Mouse (Mus musculus) CH12.LX (cell line): ENCODE measurements around the gene Srsf2. TPM values are rescaled to one million over a fixed set of nuclear protein-coding genes. Genes with fewer than 3 reads are reported as not detected.

Experiments used
- DNase-seq: peaks from one replicate; pipeline ENCODE4 v3.0.0-alpha.2; 2013; ENCODE audit errors: extremely low read depth
- H3K27ac ChIP-seq: 2 replicates; pipeline ENCODE4 v1.5.1; 2012; ENCODE audit warnings: low read depth, mild to moderate bottlenecking, control low read depth, moderate library complexity; ENCODE audit not compliant: insufficient read depth
- H3K27me3 ChIP-seq: replicated peaks from 2 replicates; pipeline ENCODE3; 2012; ENCODE audit warnings: inconsistent platforms
- H3K36me3 ChIP-seq, 2 experiments: replicated peaks in 1 of 2; 2 replicates each; pipeline versions ENCODE3 to v1.6.1; 2012; ENCODE audit warnings: inconsistent platforms in 1 of 2, low read length in 1 of 2, mild to moderate bottlenecking in 1 of 2, mixed read lengths in 1 of 2, moderate library complexity in 1 of 2; ENCODE audit not compliant: control insufficient read depth in 1 of 2, insufficient read depth in 1 of 2
- H3K4me1 ChIP-seq, 2 experiments: 2 replicates each; pipeline ENCODE4 v1.6.1; 2012; ENCODE audit warnings: inconsistent platforms in 1 of 2, moderate library complexity in 1 of 2; ENCODE audit not compliant: insufficient read depth in 2 of 2, control insufficient read depth in 1 of 2
- H3K4me2 ChIP-seq: 2 replicates; pipeline ENCODE4 v1.6.1; 2012; ENCODE audit warnings: low read depth, mild to moderate bottlenecking, control low read depth; ENCODE audit not compliant: poor library complexity, insufficient read depth, severe bottlenecking
- H3K4me3 ChIP-seq, 3 experiments: fragments of 150-350 bp in 1 of 3; sonication (generic) in 1 of 3; replicated peaks in 1 of 3; 2 replicates each; pipeline versions ENCODE3 to v1.5.1; 2011 to 2012; ENCODE audit warnings: low read depth in 2 of 3, low read length in 2 of 3, mild to moderate bottlenecking in 2 of 3, moderate library complexity in 2 of 3, control low read depth in 1 of 3, improper control_type of control experiment in 1 of 3, inconsistent platforms in 1 of 3, mixed read lengths in 1 of 3; ENCODE audit not compliant: poor library complexity in 1 of 3
- H3K79me2 ChIP-seq: replicated peaks from 2 replicates; pipeline ENCODE4 v1.6.1; 2012; ENCODE audit warnings: mild to moderate bottlenecking, moderate library complexity; ENCODE audit not compliant: control insufficient read depth, poor library complexity, insufficient read depth, severe bottlenecking; ENCODE audit errors: extremely low read depth
- H3K9ac ChIP-seq: 2 replicates; pipeline ENCODE4 v1.6.1; 2012; ENCODE audit warnings: low read depth, mild to moderate bottlenecking, control low read depth, moderate library complexity; ENCODE audit not compliant: insufficient read depth
- H3K9me3 ChIP-seq: replicated peaks from 2 replicates; pipeline ENCODE3; 2012; ENCODE audit warnings: low read length, inconsistent platforms, mixed read lengths
- BHLHE40 ChIP-seq: IDR thresholded peaks from 2 replicates; pipeline ENCODE4 v1.6.1; 2011; ENCODE audit warnings: mild to moderate bottlenecking, low read depth, low read length, improper control_type of control experiment
- CHD2 ChIP-seq: IDR thresholded peaks from 2 replicates; pipeline ENCODE4 v1.6.1; 2011; ENCODE audit warnings: low read length, improper control_type of control experiment
- CTCF ChIP-seq, 2 experiments: IDR thresholded peaks in 1 of 2; conservative IDR thresholded peaks in 1 of 2; 2 replicates each; pipeline ENCODE4 v1.5.1; 2011 to 2012; ENCODE audit warnings: low read depth in 2 of 2, low read length in 2 of 2, improper control_type of control experiment in 1 of 2, inconsistent platforms in 1 of 2, mild to moderate bottlenecking in 1 of 2, moderate library complexity in 1 of 2
- E2F4 ChIP-seq: IDR thresholded peaks from 2 replicates; pipeline ENCODE4 v1.6.1; 2011; ENCODE audit warnings: low read depth, low read length, improper control_type of control experiment; ENCODE audit not compliant: insufficient replicate concordance
- ELF1 ChIP-seq: IDR thresholded peaks from 2 replicates; pipeline ENCODE4 v1.6.1; 2014; ENCODE audit warnings: low read depth, mild to moderate bottlenecking, inconsistent platforms, low read length, improper control_type of control experiment
- ETS1 ChIP-seq: conservative IDR thresholded peaks from 2 replicates; pipeline ENCODE4 v1.6.1; 2012; ENCODE audit warnings: low read depth, mild to moderate bottlenecking, inconsistent platforms, low read length, improper control_type of control experiment, moderate library complexity
- GABPA ChIP-seq: IDR thresholded peaks from 2 replicates; pipeline ENCODE4 v1.6.1; 2012; ENCODE audit warnings: low read depth, low read length, improper control_type of control experiment, inconsistent platforms; ENCODE audit not compliant: insufficient replicate concordance
- KAT2A ChIP-seq: IDR thresholded peaks from 2 replicates; pipeline ENCODE4 v1.6.1; 2012; ENCODE audit warnings: low read length, improper control_type of control experiment, inconsistent platforms; ENCODE audit not compliant: insufficient replicate concordance
- MAX ChIP-seq: IDR thresholded peaks from 2 replicates; pipeline ENCODE4 v1.6.1; 2011; ENCODE audit warnings: low read length, improper control_type of control experiment
- MAZ ChIP-seq: IDR thresholded peaks from 2 replicates; pipeline ENCODE4 v1.6.1; 2012; ENCODE audit warnings: low read depth, mild to moderate bottlenecking, inconsistent platforms, low read length, improper control_type of control experiment, moderate library complexity
- MEF2A ChIP-seq: IDR thresholded peaks from 2 replicates; pipeline ENCODE4 v1.6.1; 2014; ENCODE audit warnings: low read depth, mild to moderate bottlenecking, inconsistent platforms, low read length, improper control_type of control experiment, borderline replicate concordance
- MXI1 ChIP-seq: IDR thresholded peaks from 2 replicates; pipeline ENCODE4 v1.6.1; 2011; ENCODE audit warnings: mild to moderate bottlenecking, low read depth, low read length, improper control_type of control experiment
- MYC ChIP-seq: IDR thresholded peaks from 2 replicates; pipeline ENCODE4 v1.6.1; 2011; ENCODE audit warnings: low read depth, mild to moderate bottlenecking, improper control_type of control experiment, low read length
- PAX5 ChIP-seq: IDR thresholded peaks from 2 replicates; pipeline ENCODE4 v1.6.1; 2012; ENCODE audit warnings: low read length, inconsistent platforms, mixed read lengths
- POLR2A ChIP-seq: IDR thresholded peaks from 2 replicates; pipeline ENCODE4 v1.6.1; 2011; ENCODE audit warnings: low read depth, mild to moderate bottlenecking, improper control_type of control experiment, low read length
- POLR2AphosphoS2 ChIP-seq: IDR thresholded peaks from 2 replicates; pipeline ENCODE4 v1.6.1; 2011; ENCODE audit warnings: low read depth, low read length, improper control_type of control experiment
- RCOR1 ChIP-seq: conservative IDR thresholded peaks from 2 replicates; pipeline ENCODE4 v1.6.1; 2012; ENCODE audit warnings: low read depth, mild to moderate bottlenecking, inconsistent platforms, low read length, improper control_type of control experiment
- SIN3A ChIP-seq: IDR thresholded peaks from 2 replicates; pipeline ENCODE4 v1.6.1; 2012; ENCODE audit warnings: low read length, improper control_type of control experiment, inconsistent platforms
- TBP ChIP-seq: conservative IDR thresholded peaks from 2 replicates; pipeline ENCODE4 v1.6.1; 2011; ENCODE audit warnings: low read depth, low read length, improper control_type of control experiment
- TCF12 ChIP-seq: IDR thresholded peaks from 2 replicates; pipeline ENCODE4 v1.6.1; 2014; ENCODE audit warnings: low read depth, mild to moderate bottlenecking, inconsistent platforms, low read length, improper control_type of control experiment
- USF1 ChIP-seq: IDR thresholded peaks from 2 replicates; pipeline ENCODE4 v1.6.1; 2014; ENCODE audit warnings: low read depth, mild to moderate bottlenecking, inconsistent platforms, low read length, improper control_type of control experiment
- ZC3H11A ChIP-seq: IDR thresholded peaks from 2 replicates; pipeline ENCODE4 v1.6.1; 2012; ENCODE audit warnings: low read depth, mild to moderate bottlenecking, inconsistent platforms, low read length, improper control_type of control experiment
- ZKSCAN1 ChIP-seq: IDR thresholded peaks from 2 replicates; pipeline ENCODE4 v1.6.1; 2012; ENCODE audit warnings: low read depth, inconsistent platforms, low read length, improper control_type of control experiment, borderline replicate concordance
- ZMIZ1 ChIP-seq: IDR thresholded peaks from 2 replicates; pipeline ENCODE4 v1.6.1; 2012; ENCODE audit warnings: low read depth, mild to moderate bottlenecking, inconsistent platforms, low read length, improper control_type of control experiment
- ZNF384 ChIP-seq: IDR thresholded peaks from 2 replicates; pipeline ENCODE4 v1.6.1; 2012; ENCODE audit warnings: low read depth, low read length, improper control_type of control experiment, inconsistent platforms
- dilution Hi-C: fragments of 300-500 bp; cut with MboI; formaldehyde crosslinking; loops from 2 replicates; pipeline ENCODE4 v1.14.3; 2020; ENCODE audit warnings: low sequenced_read_pairs; ENCODE audit not compliant: extremely low pct_unique_long_range_greater_than_20kb, extremely low pct_ligation_motif_present
- in situ Hi-C: fragments of 300-500 bp; cut with MboI; formaldehyde crosslinking; loops from 3 replicates; pipeline ENCODE4 v1.14.3; 2019; ENCODE audit warnings: low sequenced_read_pairs, low pct_ligation_motif_present, low pct_unique_long_range_greater_than_20kb, mixed read lengths
- polyA plus RNA-seq: library from polyadenylated mRNA; unstranded; fragments of >175 nt; gene quantifications from 2 replicates; pipeline ENCODE4 v1.2.1, GENCODE M21; 2012; ENCODE audit warnings: low read depth; ENCODE audit not compliant: insufficient read length
- total RNA-seq, 2 experiments: library from RNA; depleted of rRNA; stranded (reverse); fragments of 300-350 nt in 1 of 2; fragments of >200 nt in 1 of 2; gene quantifications; 2 replicates each; pipeline ENCODE4 v1.2.3; 2012 to 2014

Gene Srsf2
- total and polyA plus RNA-seq, 3 experiments = 298 to 1,224 (median 471) TPM

- H3K4me1 ChIP-seq = peaks cover under 1 to 2% of the 10 kb centered on the region in 2 experiments; a peak in 1 of 4 replicates
- H3K27ac ChIP-seq = no peak overlapping the region
- H3K36me3 ChIP-seq = no peaks in the 10 kb centered on the region
- H3K4me2 ChIP-seq = no peak overlapping the region
- no peaks in the 10 kb centered on the region for H3K9me3 ChIP-seq
- no peaks in the 10 kb centered on the region for H3K27me3 ChIP-seq
- no peaks in the 10 kb centered on the region for H3K79me2 ChIP-seq
- dilution Hi-C loops = no loop called here
- no peak overlapping the region for H3K4me3 ChIP-seq
- DNase-seq = no peak
- no peak overlapping the region for H3K9ac ChIP-seq
- in situ Hi-C loops = no loop called here
- TF ChIP-seq MAX = no peak
- TF ChIP-seq TCF12 = no peak
- no peak for TF ChIP-seq RCOR1
- no peak for TF ChIP-seq POLR2A
- TF ChIP-seq ZNF384 = no peak
- TF ChIP-seq USF1 = no peak
- no peak for TF ChIP-seq MYC
- no peak for TF ChIP-seq SIN3A
- TF ChIP-seq POLR2AphosphoS2 = no peak
- no peak for TF ChIP-seq ZC3H11A
- no peak for TF ChIP-seq ZMIZ1
- no peak for TF ChIP-seq CTCF (conservative IDR thresholded peaks at IDR 0.05 in 1 of 2, IDR thresholded peaks at IDR 0.05 in 1 of 2; ENCODE audit: low read depth in 2 of 2, low read length in 2 of 2)
- TF ChIP-seq PAX5 = no peak
- no peak for TF ChIP-seq E2F4
- no peak for TF ChIP-seq KAT2A
- TF ChIP-seq MAZ = no peak
- TF ChIP-seq MXI1 = no peak
- TF ChIP-seq CHD2 = no peak
- TF ChIP-seq ZKSCAN1 = no peak
- no peak for TF ChIP-seq ETS1
Measured at GRCm38 (mm10) chr11:116819932-116820593, 32.8 kb downstream of the Srsf2 start.

DNA sequence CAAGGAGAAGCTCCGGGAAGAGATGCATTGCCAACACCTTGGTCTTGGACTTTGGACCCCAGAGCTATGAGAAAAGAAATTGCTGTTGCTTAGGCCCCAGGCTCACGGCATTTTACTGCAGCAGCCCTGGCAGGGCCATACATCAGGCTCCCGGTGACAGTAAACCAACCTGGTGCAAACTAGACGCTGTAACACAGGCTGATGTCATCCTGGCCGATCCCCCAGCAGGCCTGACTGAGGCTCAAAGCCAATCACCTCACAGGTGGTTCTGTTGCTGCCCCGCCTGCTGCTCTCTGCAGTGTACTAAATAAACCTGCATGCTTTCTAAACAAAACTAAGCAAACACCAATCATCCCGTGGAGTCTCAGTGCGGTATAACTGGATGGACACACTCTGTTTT is 34.2 kb downstream of the Srsf2 start:
- no peaks in the 10 kb centered on the region for H3K36me3 ChIP-seq
- H3K4me3 ChIP-seq = no peak overlapping the region
- no peaks in the 10 kb centered on the region for H3K79me2 ChIP-seq
- dilution Hi-C loops (no loop called here), in situ Hi-C loops (no loop called here)
- no peak overlapping the region for H3K4me2 ChIP-seq
- H3K27ac ChIP-seq = no peak overlapping the region
- no peaks in the 10 kb centered on the region for H3K9me3 ChIP-seq
- H3K4me1 ChIP-seq = peaks cover 9 to 14% of the 10 kb centered on the region in 2 experiments
- no peak for TF ChIP-seq KAT2A
- no peak for TF ChIP-seq TBP
- TF ChIP-seq GABPA = no peak
- TF ChIP-seq MAZ = no peak
- TF ChIP-seq BHLHE40 = no peak
- no peak for TF ChIP-seq CTCF (conservative IDR thresholded peaks at IDR 0.05 in 1 of 2, IDR thresholded peaks at IDR 0.05 in 1 of 2; ENCODE audit: low read depth in 2 of 2, low read length in 2 of 2)
- no peak for TF ChIP-seq RCOR1
- TF ChIP-seq ELF1 = no peak
- no peak for TF ChIP-seq E2F4
- no peak for TF ChIP-seq TCF12
- no peak for TF ChIP-seq MEF2A
- TF ChIP-seq, all 38 proteins: peak for 0
- Histone ChIP-seq H3K27me3 (no peaks in the 10 kb centered on the region), H3K9ac (no peak overlapping the region)
- DNase-seq = no peak
